Mouse (Mus musculus): ENCODE results near the gene Ccdc158. TPM values are rescaled to one million over a fixed set of nuclear protein-coding genes. Genes with fewer than 3 reads are reported as not detected.

The Ccdc158 gene
- polyA plus RNA-seq, 1 experiment from 2014 or later = 0.90 TPM

Other genes with a start within 250 kb of the Ccdc158 start
- gene Nup54, start 240.1 kb downstream of the Ccdc158 start, polyA plus RNA-seq (2016; fragmentation: Nextera tagmentation; extraction: Ambion mirVana) = 52.7 and 65.8 TPM in 2 replicates
- gene Scarb2, start 168.4 kb downstream of the Ccdc158 start, polyA plus RNA-seq (2016; fragmentation: Nextera tagmentation; extraction: Ambion mirVana) = 9.2 and 11.8 TPM in 2 replicates
- gene Fam47e, start 120.2 kb downstream of the Ccdc158 start, polyA plus RNA-seq (2016; fragmentation: Nextera tagmentation; extraction: Ambion mirVana) = 0.86 TPM in 1 of 2 replicates, not detected in the other
- 6.8 and 8.2 TPM in 2 replicates for gene Stbd1, start 72.2 kb downstream of the Ccdc158 start, polyA plus RNA-seq (2016; fragmentation: Nextera tagmentation; extraction: Ambion mirVana)
- gene Shroom3, start 8.2 kb upstream of the Ccdc158 start, polyA plus RNA-seq (2016; fragmentation: Nextera tagmentation; extraction: Ambion mirVana) = 6.5 and 7.4 TPM in 2 replicates